Mouse (Mus musculus): ENCODE data around the gene Fto. TPM values are rescaled to one million over a fixed set of nuclear protein-coding genes. Genes with fewer than 3 reads are reported as not detected.

Fto gene
- polyA plus RNA-seq, 1 experiment = 43.9 TPM

DNA sequence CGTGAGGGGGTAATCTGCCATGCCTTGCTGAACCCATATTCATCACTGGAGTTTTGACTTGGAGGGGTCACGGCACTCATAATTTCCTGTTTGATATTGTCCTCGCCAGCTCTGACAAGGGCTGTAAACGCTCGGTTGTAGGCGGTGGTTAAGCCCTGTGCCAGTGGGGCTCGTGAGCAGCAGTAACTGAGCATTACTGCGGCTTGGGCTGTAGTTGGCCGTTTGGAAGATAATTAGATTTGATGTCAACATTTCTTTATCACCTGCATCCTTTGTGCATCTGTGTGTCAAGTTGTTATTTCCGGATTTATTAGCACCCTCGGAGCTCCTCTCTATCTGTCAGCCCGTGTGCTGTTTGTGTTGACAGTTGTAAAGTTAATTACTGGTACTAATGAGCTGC is 309.4 kb downstream of the Fto start:
- whole genome bisulfite sequencing = 67% methylated on average over 12 of the region's 12 CpGs
- H3K36me3 ChIP-seq (ENCODE audit: control insufficient read depth, insufficient read depth, low read length) = no peaks in the 10 kb centered on the region
- no peak overlapping the region for H3K4me3 ChIP-seq (ENCODE audit: insufficient read depth, low read depth, low read length)
- H3K27me3 ChIP-seq (replicated peaks; ENCODE audit: control insufficient read depth, insufficient read depth, low read length) = no peaks in the 10 kb centered on the region
- no peak for TF ChIP-seq POLR2A (IDR thresholded peaks at IDR 0.05; ENCODE audit: low read depth, low read length)
- TF ChIP-seq CTCF (conservative IDR thresholded peaks at IDR 0.05; ENCODE audit: insufficient read depth, insufficient read length, low read depth, low read length) = no peak
- no peaks in the 10 kb centered on the region for H3K4me1 ChIP-seq (ENCODE audit: control insufficient read depth, insufficient read depth, low read length)
- DNase-seq = no peak
- no peak overlapping the region for H3K27ac ChIP-seq (ENCODE audit: insufficient read depth, low read depth, low read length)

DNA sequence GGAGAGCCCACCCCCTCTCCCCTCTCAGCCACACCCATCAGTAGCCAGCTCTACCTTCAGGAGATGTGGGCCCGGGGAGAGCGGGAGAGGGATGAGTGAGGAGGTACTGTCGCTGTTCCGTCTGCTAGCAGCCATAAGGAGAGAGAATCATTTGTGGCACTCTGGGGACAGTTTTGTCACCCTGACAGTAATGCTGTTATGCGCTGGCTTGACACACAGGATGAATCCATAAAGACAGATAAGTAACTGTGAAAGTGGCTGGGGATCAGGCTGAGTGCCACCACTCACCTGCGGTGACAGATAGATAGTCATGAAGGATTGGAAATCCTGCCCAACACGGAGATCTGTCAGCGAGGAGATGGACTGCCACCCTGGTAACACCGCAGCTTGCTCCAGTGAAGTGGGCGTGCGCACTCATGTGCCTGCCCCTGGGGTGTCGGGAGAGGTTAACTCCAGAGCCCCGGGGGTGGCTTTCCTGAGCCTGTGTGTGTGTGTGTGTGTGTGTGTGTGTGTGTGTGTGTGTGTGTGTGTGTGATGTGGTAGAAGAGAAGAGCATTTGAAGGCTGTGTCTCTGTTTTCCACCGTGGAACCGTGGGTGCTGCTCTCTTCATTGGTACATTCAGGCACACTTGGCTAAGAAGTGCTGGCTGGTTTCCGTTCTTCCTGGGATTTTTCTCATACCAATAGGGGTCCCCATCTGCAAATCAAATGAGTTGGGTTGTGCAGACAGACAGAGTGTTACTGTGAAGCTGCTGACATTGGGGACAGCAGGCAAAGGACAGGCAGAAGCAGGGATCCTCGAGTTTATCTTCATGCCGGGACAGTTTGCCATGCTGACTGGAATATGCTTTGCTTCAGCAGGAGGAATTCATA is 312.6 kb downstream of the Fto start:
- no peak overlapping the region for H3K27ac ChIP-seq (ENCODE audit: insufficient read depth, low read depth, low read length)
- H3K4me3 ChIP-seq (ENCODE audit: insufficient read depth, low read depth, low read length) = no peak overlapping the region
- H3K36me3 ChIP-seq (ENCODE audit: control insufficient read depth, insufficient read depth, low read length) = no peaks in the 10 kb centered on the region
- TF ChIP-seq POLR2A (IDR thresholded peaks at IDR 0.05; ENCODE audit: low read depth, low read length) (no peak), CTCF (conservative IDR thresholded peaks at IDR 0.05; ENCODE audit: insufficient read depth, insufficient read length, low read depth, low read length) (no peak)
- WGBS = 78% methylated on average over 18 of the region's 18 CpGs
- H3K4me1 ChIP-seq (ENCODE audit: control insufficient read depth, insufficient read depth, low read length) = peaks cover under 1% of the 10 kb centered on the region; the same call in 1 of the 2 replicates
- H3K27me3 ChIP-seq (replicated peaks; ENCODE audit: control insufficient read depth, insufficient read depth, low read length) = no peaks in the 10 kb centered on the region
- no peak for DNase-seq

DNA sequence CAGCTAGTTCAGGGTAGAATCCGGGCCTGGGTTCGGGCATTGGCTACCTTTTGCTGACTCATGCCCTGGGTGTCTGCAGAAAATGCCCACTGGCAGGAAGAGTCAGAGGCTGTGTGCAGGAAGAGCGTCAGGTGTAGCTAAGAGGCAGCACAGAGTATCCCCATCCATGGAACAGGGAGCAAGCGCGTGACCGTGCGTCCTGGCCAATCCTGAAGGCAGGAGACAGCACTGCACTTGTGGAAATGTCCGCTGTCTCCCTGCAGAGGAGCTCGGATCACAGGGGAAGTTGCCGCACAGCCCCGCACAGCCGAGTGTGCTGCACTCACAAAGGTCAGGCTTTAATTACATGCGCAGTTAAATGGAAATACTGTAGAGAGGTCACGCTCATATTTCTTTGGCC is 316.3 kb downstream of the Fto start:
- peak; percentile 56 for DNase-seq
- Histone ChIP-seq H3K27me3 (replicated peaks; ENCODE audit: control insufficient read depth, insufficient read depth, low read length) (no peaks in the 10 kb centered on the region), H3K27ac (ENCODE audit: insufficient read depth, low read depth, low read length) (no peak overlapping the region), H3K36me3 (ENCODE audit: control insufficient read depth, insufficient read depth, low read length) (no peaks in the 10 kb centered on the region; the same call in 1 of the 2 replicates), H3K4me3 (ENCODE audit: insufficient read depth, low read depth, low read length) (peak overlapping the region; percentile 21; the same call in 1 of the 2 replicates), H3K4me1 (ENCODE audit: control insufficient read depth, insufficient read depth, low read length) (peaks cover 3% of the 10 kb centered on the region; the same call in 1 of the 2 replicates)
- TF ChIP-seq POLR2A (IDR thresholded peaks at IDR 0.05; ENCODE audit: low read depth, low read length) = no peak
- TF ChIP-seq CTCF (conservative IDR thresholded peaks at IDR 0.05; ENCODE audit: insufficient read depth, insufficient read length, low read depth, low read length) = no peak
- 37% methylated on average over 14 of the region's 14 CpGs for WGBS

DNA sequence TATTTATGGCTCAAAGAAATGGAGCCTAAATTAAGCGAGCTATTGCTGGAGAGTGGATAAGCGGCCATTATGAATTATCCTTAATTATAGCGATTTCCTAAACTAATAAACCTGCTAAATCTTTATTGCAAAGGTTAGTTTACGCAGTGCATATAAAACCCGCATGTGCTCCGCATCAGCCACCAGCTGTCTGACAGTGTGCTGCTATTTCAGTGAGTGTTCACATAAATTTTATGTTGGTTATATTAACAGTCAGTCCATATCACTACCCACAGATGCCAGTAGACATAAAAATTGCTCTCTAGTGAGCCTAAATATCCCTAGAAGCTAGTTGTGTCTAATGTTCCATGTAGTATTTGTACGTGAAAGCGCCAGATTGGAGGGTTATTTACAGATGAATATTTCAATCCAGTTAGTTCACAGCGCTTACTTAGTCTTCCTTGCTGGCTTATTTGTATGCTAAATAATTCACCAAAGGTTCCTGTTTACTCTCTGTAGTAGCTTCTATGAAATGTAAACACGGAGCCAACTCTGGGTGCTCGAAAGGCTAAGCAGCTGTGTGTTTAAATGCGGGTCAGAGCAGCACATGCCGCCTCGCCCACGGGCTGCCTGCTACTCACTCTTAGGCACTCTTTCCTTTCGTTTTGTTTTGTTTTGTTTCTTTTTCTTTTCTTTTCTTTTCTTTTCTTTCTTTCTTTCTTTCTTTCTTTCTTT is 317.2 kb downstream of the Fto start:
- H3K27me3 ChIP-seq (replicated peaks; ENCODE audit: control insufficient read depth, insufficient read depth, low read length) = no peaks in the 10 kb centered on the region
- no peak overlapping the region for H3K27ac ChIP-seq (ENCODE audit: insufficient read depth, low read depth, low read length)
- peaks cover 3% of the 10 kb centered on the region; the same call in 1 of the 2 replicates for H3K4me1 ChIP-seq (ENCODE audit: control insufficient read depth, insufficient read depth, low read length)
- H3K36me3 ChIP-seq (ENCODE audit: control insufficient read depth, insufficient read depth, low read length) = no peaks in the 10 kb centered on the region; the same call in 1 of the 2 replicates
- WGBS = 61% methylated on average over 16 of the region's 16 CpGs
- H3K4me3 ChIP-seq (ENCODE audit: insufficient read depth, low read depth, low read length) = no peak overlapping the region
- TF ChIP-seq CTCF (conservative IDR thresholded peaks at IDR 0.05; ENCODE audit: insufficient read depth, insufficient read length, low read depth, low read length) (no peak), POLR2A (IDR thresholded peaks at IDR 0.05; ENCODE audit: low read depth, low read length) (no peak)
- no peak for DNase-seq

DNA sequence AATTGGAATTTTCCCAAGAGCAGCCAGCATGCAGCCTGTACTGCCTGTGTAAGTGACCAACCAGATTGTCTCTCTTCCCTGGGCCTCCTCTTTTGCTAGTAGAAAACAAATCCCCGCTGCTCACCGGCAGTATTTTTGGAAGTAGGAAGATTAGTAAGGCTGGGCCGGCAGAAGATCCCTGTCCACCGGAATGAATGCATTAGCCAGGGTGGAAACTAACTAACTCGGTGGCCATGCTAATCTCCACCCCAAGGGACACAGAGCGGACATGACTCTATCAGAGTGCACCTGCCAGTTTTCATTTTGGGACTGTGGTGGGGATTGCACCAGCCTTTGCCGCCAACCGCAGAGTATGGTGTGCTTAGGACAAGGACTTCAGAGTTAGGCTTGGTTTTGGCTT is 319.1 kb downstream of the Fto start:
- DNase-seq = no peak
- Histone ChIP-seq H3K4me3 (ENCODE audit: insufficient read depth, low read depth, low read length) (no peak overlapping the region), H3K36me3 (ENCODE audit: control insufficient read depth, insufficient read depth, low read length) (no peaks in the 10 kb centered on the region; the same call in 1 of the 2 replicates), H3K27ac (ENCODE audit: insufficient read depth, low read depth, low read length) (no peak overlapping the region), H3K4me1 (ENCODE audit: control insufficient read depth, insufficient read depth, low read length) (peaks cover 3% of the 10 kb centered on the region; the same call in 1 of the 2 replicates), H3K27me3 (replicated peaks; ENCODE audit: control insufficient read depth, insufficient read depth, low read length) (no peaks in the 10 kb centered on the region)
- WGBS = 95% methylated on average over 8 of the region's 8 CpGs
- TF ChIP-seq CTCF (conservative IDR thresholded peaks at IDR 0.05; ENCODE audit: insufficient read depth, insufficient read length, low read depth, low read length) = no peak
- TF ChIP-seq POLR2A (IDR thresholded peaks at IDR 0.05; ENCODE audit: low read depth, low read length) = no peak

DNA sequence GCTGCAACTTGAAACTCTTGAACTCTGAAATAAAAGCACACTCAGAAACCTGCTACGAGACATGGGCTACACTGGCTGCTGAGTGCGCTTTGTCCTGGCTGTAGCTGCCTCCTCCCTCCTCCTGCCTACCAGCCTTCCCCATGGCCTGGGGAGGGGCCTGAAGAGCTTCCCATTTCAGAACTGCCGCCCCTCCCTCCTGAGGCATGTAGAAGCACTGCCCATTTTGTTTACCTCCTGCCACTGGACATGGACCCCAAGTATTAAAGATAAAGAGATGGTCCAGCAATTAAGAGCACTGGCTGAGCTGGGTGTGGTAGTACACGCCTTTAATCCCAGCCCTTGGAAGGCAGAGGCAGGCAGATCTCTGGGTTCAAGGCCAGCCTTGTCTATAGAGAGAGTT is 322.1 kb downstream of the Fto start:
- Histone ChIP-seq H3K27ac (ENCODE audit: insufficient read depth, low read depth, low read length) (no peak overlapping the region), H3K4me1 (ENCODE audit: control insufficient read depth, insufficient read depth, low read length) (peaks cover 3% of the 10 kb centered on the region; the same call in 1 of the 2 replicates), H3K36me3 (ENCODE audit: control insufficient read depth, insufficient read depth, low read length) (no peaks in the 10 kb centered on the region; the same call in 1 of the 2 replicates), H3K4me3 (ENCODE audit: insufficient read depth, low read depth, low read length) (no peak overlapping the region), H3K27me3 (replicated peaks; ENCODE audit: control insufficient read depth, insufficient read depth, low read length) (no peaks in the 10 kb centered on the region)
- TF ChIP-seq POLR2A (IDR thresholded peaks at IDR 0.05; ENCODE audit: low read depth, low read length) (no peak), CTCF (conservative IDR thresholded peaks at IDR 0.05; ENCODE audit: insufficient read depth, insufficient read length, low read depth, low read length) (no peak)
- no peak for DNase-seq
- 96% methylated on average over 4 of the region's 4 CpGs for WGBS

DNA sequence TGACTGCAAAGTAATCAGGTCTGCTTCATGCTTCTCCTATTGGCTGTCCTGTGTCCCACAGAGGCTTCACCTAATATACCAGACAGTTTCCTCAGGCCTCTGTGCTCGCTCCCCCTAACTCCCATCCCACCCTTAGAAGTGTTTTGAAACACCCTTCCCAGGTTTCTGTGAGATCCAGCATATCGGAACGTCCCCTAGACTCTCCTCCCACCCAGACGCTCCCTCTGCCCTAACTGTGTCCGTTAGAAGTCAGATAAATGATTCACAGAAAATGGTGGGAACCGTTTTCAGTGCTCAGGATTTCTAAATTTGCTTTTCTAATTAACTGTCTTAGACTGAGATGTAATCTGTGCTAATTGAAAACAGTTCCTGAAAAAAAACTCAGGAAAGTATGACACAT is 323.6 kb downstream of the Fto start:
- Histone ChIP-seq H3K4me1 (ENCODE audit: control insufficient read depth, insufficient read depth, low read length) (no peaks in the 10 kb centered on the region), H3K4me3 (ENCODE audit: insufficient read depth, low read depth, low read length) (no peak overlapping the region), H3K36me3 (ENCODE audit: control insufficient read depth, insufficient read depth, low read length) (no peaks in the 10 kb centered on the region; the same call in 1 of the 2 replicates), H3K27ac (ENCODE audit: insufficient read depth, low read depth, low read length) (no peak overlapping the region), H3K27me3 (replicated peaks; ENCODE audit: control insufficient read depth, insufficient read depth, low read length) (no peaks in the 10 kb centered on the region)
- TF ChIP-seq CTCF (conservative IDR thresholded peaks at IDR 0.05; ENCODE audit: insufficient read depth, insufficient read length, low read depth, low read length) (no peak), POLR2A (IDR thresholded peaks at IDR 0.05; ENCODE audit: low read depth, low read length) (no peak)
- WGBS = 68% methylated on average over 6 of the region's 6 CpGs
- no peak for DNase-seq
